Mouse (Mus musculus): Measurements from ENCODE around the gene Sez6l. TPM values are rescaled to one million over a fixed set of nuclear protein-coding genes. Genes with fewer than 3 reads are reported as not detected.

The Sez6l gene
- total and polyA plus RNA-seq, 3 experiments, result 0.08 to 0.25 (median 0.09) TPM

DNA sequence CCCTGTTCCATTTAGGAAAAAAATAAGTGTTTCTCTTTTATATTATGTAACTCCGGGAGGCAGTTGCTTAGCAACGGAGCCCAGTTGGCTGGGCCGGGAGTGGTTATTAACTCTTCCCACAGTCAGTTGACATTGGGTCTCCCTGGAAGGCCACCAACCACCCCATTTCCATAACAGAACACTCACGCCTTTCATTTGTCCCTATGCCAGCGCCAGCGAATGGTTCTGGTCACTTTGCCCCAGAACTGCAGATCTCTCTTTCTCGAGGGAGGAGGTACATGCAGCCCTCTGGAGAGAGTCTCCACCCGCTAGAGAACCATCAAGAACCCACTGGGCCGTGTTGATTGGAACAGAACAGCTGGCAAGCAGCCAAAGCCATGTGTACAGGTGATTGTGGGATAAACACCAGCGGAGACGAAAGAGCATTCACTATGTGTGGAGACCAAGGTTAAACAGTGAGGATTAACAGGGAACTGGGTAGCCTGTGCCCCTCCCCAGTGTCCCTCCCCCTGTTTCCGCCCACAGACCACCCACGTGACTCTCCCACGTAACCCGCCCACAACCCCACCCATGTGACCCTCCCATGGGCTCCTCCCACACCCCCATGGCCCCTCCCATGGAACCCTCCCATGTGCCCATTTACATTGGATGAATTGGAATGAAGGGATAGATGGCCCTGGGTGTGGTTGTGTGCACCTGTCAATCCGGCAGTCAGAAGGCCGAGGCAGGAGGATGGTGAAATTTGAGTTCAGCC lies 24.8 kb downstream of the Sez6l start:
- no peak for DNase-seq
- no peaks in the 10 kb centered on the region for H3K36me3 ChIP-seq (ENCODE audit: control insufficient read depth, insufficient read depth, low read length)
- H3K4me1 ChIP-seq (ENCODE audit: control insufficient read depth, insufficient read depth, low read length), result no peaks in the 10 kb centered on the region
- no peaks in the 10 kb centered on the region for H3K79me2 ChIP-seq (replicated peaks; ENCODE audit: control insufficient read depth, insufficient read depth, low read length)
- 56% methylated on average over 17 of the region's 17 CpGs for WGBS
- H3K27ac ChIP-seq, result no peak overlapping the region
- no peaks in the 10 kb centered on the region for H3K27me3 ChIP-seq (ENCODE audit: control insufficient read depth, insufficient read depth, low read length)
- H3K9ac ChIP-seq (ENCODE audit: low read depth, low read length), result no peak overlapping the region
- intact Hi-C loops (cut with DNase I), result no loop called here
- TF ChIP-seq CTCF (IDR thresholded peaks at IDR 0.05) (no peak), POLR2A (IDR thresholded peaks at IDR 0.05; ENCODE audit: insufficient read depth, low read depth, low read length) (no peak), EP300 (IDR thresholded peaks at IDR 0.05; ENCODE audit: insufficient read depth, low read depth, low read length) (no peak)
- no peak overlapping the region for H3K4me3 ChIP-seq

GRCm38 (mm10) chr5:112548846-112549620 lies 28.0 kb downstream of the Sez6l start:
- peak; percentile 47 to 62 for DNase-seq
- H3K9ac ChIP-seq (ENCODE audit: low read depth, low read length), result no peak overlapping the region
- no peak overlapping the region for H3K27ac ChIP-seq
- H3K27me3 ChIP-seq (ENCODE audit: control insufficient read depth, insufficient read depth, low read length), result no peaks in the 10 kb centered on the region
- no peaks in the 10 kb centered on the region for H3K36me3 ChIP-seq (ENCODE audit: control insufficient read depth, insufficient read depth, low read length)
- 33% methylated on average over 12 of the region's 12 CpGs for WGBS
- intact Hi-C loops (cut with DNase I), result no loop called here
- TF ChIP-seq CTCF (IDR thresholded peaks at IDR 0.05) (no peak), EP300 (IDR thresholded peaks at IDR 0.05; ENCODE audit: insufficient read depth, low read depth, low read length) (no peak), POLR2A (IDR thresholded peaks at IDR 0.05; ENCODE audit: insufficient read depth, low read depth, low read length) (no peak)
- H3K4me1 ChIP-seq (ENCODE audit: control insufficient read depth, insufficient read depth, low read length), result no peaks in the 10 kb centered on the region
- H3K4me3 ChIP-seq, result no peak overlapping the region
- no peaks in the 10 kb centered on the region for H3K79me2 ChIP-seq (replicated peaks; ENCODE audit: control insufficient read depth, insufficient read depth, low read length)

DNA sequence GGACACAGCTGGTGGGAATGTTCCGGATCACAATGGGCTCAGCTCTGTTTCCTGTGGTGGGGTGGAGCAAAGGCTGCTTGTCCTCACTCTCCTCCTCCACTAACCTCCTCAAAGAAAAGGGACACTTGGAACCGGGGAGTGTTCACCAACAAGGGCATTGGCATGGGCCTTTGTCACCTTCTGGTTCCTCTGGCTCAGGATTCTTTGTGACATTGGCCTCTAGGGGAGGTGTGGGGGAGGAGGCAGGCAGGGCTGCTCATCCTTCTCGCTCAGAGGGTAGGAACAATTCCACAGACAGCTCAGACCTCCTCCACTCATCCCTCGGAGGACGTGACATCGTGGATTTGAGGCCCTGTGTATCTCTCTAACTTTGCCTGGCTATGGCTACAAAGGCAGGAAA lies 30.2 kb downstream of the Sez6l start:
- H3K4me3 ChIP-seq, result no peak overlapping the region
- DNase-seq, result no peak
- H3K27me3 ChIP-seq (ENCODE audit: control insufficient read depth, insufficient read depth, low read length), result no peaks in the 10 kb centered on the region
- H3K27ac ChIP-seq, result no peak overlapping the region
- 33% methylated on average over 6 of the region's 6 CpGs for WGBS
- no peak overlapping the region for H3K9ac ChIP-seq (ENCODE audit: low read depth, low read length)
- H3K4me1 ChIP-seq (ENCODE audit: control insufficient read depth, insufficient read depth, low read length), result no peaks in the 10 kb centered on the region
- no peak for TF ChIP-seq POLR2A (IDR thresholded peaks at IDR 0.05; ENCODE audit: insufficient read depth, low read depth, low read length)
- no peak for TF ChIP-seq CTCF (IDR thresholded peaks at IDR 0.05)
- no peak for TF ChIP-seq EP300 (IDR thresholded peaks at IDR 0.05; ENCODE audit: insufficient read depth, low read depth, low read length)
- no peaks in the 10 kb centered on the region for H3K79me2 ChIP-seq (replicated peaks; ENCODE audit: control insufficient read depth, insufficient read depth, low read length)
- intact Hi-C loops (cut with DNase I), result no loop called here
- H3K36me3 ChIP-seq (ENCODE audit: control insufficient read depth, insufficient read depth, low read length), result no peaks in the 10 kb centered on the region

DNA sequence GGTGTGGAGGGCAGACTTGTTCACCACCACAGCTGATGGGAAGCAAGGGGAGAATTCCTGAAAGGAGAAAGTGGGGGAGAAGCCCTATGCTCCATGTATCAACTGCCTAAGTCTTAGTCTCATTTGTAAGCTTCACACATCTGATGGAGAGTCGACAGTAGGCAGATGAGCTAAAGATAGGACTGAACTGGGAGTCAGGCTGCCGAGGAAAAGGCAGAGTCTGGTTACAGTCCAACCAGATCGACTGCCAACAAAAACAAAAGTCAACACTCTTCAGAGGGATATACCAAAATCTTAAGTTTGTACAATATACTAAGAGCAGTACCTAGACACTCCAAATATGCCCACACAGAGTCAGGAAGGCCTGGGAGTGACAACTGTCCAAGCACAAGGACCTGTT lies 38.7 kb downstream of the Sez6l start:
- no peaks in the 10 kb centered on the region for H3K4me1 ChIP-seq (ENCODE audit: control insufficient read depth, insufficient read depth, low read length)
- intact Hi-C loops (cut with DNase I), result no loop called here
- H3K36me3 ChIP-seq (ENCODE audit: control insufficient read depth, insufficient read depth, low read length), result no peaks in the 10 kb centered on the region
- H3K27me3 ChIP-seq (ENCODE audit: control insufficient read depth, insufficient read depth, low read length), result no peaks in the 10 kb centered on the region; the same call in 1 of the 2 replicates
- H3K4me3 ChIP-seq, result no peak overlapping the region
- WGBS, result 31% methylated on average over 3 of the region's 3 CpGs
- no peak for DNase-seq
- no peak overlapping the region for H3K9ac ChIP-seq (ENCODE audit: low read depth, low read length)
- H3K27ac ChIP-seq, result no peak overlapping the region
- H3K79me2 ChIP-seq (replicated peaks; ENCODE audit: control insufficient read depth, insufficient read depth, low read length), result no peaks in the 10 kb centered on the region
- TF ChIP-seq EP300 (IDR thresholded peaks at IDR 0.05; ENCODE audit: insufficient read depth, low read depth, low read length), result no peak
- no peak for TF ChIP-seq POLR2A (IDR thresholded peaks at IDR 0.05; ENCODE audit: insufficient read depth, low read depth, low read length)
- TF ChIP-seq CTCF (IDR thresholded peaks at IDR 0.05), result no peak

DNA sequence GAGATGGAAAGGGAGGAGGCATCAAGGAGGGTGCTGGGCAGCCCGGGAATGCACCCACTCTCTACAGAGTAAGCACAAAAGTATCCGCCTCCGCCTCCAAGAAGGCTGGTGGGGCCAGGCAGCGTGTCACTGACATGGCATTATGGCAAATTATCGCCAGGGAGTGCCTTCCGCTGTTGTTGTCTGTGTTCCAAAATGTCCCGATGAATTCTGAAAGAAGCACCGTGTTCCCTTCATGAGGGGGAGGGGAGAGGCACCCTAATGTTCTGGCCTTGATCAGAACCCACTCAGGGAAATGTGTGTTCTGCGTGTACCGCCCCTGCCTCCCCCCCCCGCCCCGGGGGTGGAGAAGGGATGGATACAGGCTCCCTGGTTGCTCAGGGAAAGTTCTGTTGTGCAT lies 41.1 kb downstream of the Sez6l start:
- 52% methylated on average over 12 of the region's 12 CpGs for WGBS
- H3K9ac ChIP-seq (ENCODE audit: low read depth, low read length), result no peak overlapping the region
- H3K4me1 ChIP-seq (ENCODE audit: control insufficient read depth, insufficient read depth, low read length), result no peaks in the 10 kb centered on the region
- H3K27me3 ChIP-seq (ENCODE audit: control insufficient read depth, insufficient read depth, low read length), result no peaks in the 10 kb centered on the region; the same call in 1 of the 2 replicates
- H3K36me3 ChIP-seq (ENCODE audit: control insufficient read depth, insufficient read depth, low read length), result no peaks in the 10 kb centered on the region
- no peak for DNase-seq
- no peak overlapping the region for H3K27ac ChIP-seq
- no peak overlapping the region for H3K4me3 ChIP-seq
- H3K79me2 ChIP-seq (replicated peaks; ENCODE audit: control insufficient read depth, insufficient read depth, low read length), result no peaks in the 10 kb centered on the region
- intact Hi-C loops (cut with DNase I), result no loop called here
- TF ChIP-seq CTCF (IDR thresholded peaks at IDR 0.05), result no peak
- TF ChIP-seq POLR2A (IDR thresholded peaks at IDR 0.05; ENCODE audit: insufficient read depth, low read depth, low read length), result no peak
- no peak for TF ChIP-seq EP300 (IDR thresholded peaks at IDR 0.05; ENCODE audit: insufficient read depth, low read depth, low read length)

DNA sequence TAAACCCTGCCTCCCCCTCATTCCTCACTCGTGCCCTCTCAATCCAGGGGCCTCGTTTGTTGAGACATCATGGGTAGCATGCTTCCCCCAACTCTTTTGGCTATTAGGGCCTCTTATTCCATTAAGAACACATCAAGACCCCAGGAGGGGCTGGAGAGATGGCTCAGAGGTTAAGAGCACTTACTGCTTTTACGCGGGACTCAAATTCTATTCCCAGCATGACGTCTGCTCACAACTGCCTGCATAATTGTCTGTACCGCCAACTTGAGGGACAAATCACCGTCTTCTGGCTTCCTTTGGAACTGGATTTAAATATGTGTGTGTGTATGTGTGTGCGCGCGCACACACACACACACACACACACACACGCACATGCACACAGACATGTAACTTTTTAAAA lies 42.8 kb downstream of the Sez6l start:
- no peak overlapping the region for H3K27ac ChIP-seq
- no peaks in the 10 kb centered on the region for H3K79me2 ChIP-seq (replicated peaks; ENCODE audit: control insufficient read depth, insufficient read depth, low read length)
- no peak for TF ChIP-seq EP300 (IDR thresholded peaks at IDR 0.05; ENCODE audit: insufficient read depth, low read depth, low read length)
- TF ChIP-seq CTCF (IDR thresholded peaks at IDR 0.05), result no peak
- no peak for TF ChIP-seq POLR2A (IDR thresholded peaks at IDR 0.05; ENCODE audit: insufficient read depth, low read depth, low read length)
- no peak overlapping the region for H3K9ac ChIP-seq (ENCODE audit: low read depth, low read length)
- 56% methylated on average over 11 of the region's 11 CpGs for WGBS
- no peaks in the 10 kb centered on the region for H3K36me3 ChIP-seq (ENCODE audit: control insufficient read depth, insufficient read depth, low read length)
- no peak overlapping the region for H3K4me3 ChIP-seq
- no peaks in the 10 kb centered on the region; the same call in 1 of the 2 replicates for H3K27me3 ChIP-seq (ENCODE audit: control insufficient read depth, insufficient read depth, low read length)
- no peaks in the 10 kb centered on the region for H3K4me1 ChIP-seq (ENCODE audit: control insufficient read depth, insufficient read depth, low read length)
- no peak for DNase-seq
- intact Hi-C loops (cut with DNase I), result no loop called here
